ENCODE assay signal across 21 mouse cellular contexts in genomic region chr11:119824072-119824649, GRCm38 (mm10).
DNase-seq lines count a peak whose midpoint lies in the region; ATAC-seq and TF ChIP-seq lines count a peak whose summit lies in the region.
"Had no signal": no experiment of that assay in that cellular context is flagged by ENCODE, and none has a peak within 500 bp of the region (broad histone marks: within the 10 kb centered on the region; RNA-seq: fewer than 3 reads in every experiment).

No protein-coding gene starts in this region.

- DNase-seq in layer of hippocampus, adult 2 months (ENCODE audit: low spot score in 2 of 2) = peak in 1 of 2 experiments; percentile 54
- DNase-seq in layer of hippocampus, adult 9-11 months = no peak
- DNase-seq in cerebellum, adult 9-10 months = peak; percentile 92
- peak; percentile 36 for DNase-seq in forebrain, postnatal 0 days
- DNase-seq in ovary, postnatal 10 days (ENCODE audit: low spot score) = no peak
- DNase-seq in spleen, adult 12 weeks (ENCODE audit: low spot score) = no peak
- DNase-seq: adrenal gland, postnatal 36 days; heart, postnatal 36 days; kidney, adult 11 months; kidney, postnatal 10 days; lung, adult 18-20 months; lung, postnatal 36 days; right cerebral cortex, adult 18-20 months had no signal

- peak; percentile 48 for TF ChIP-seq CTCF in layer of hippocampus, adult 2 months (conservative IDR thresholded peaks at IDR 0.05)
- no peak for TF ChIP-seq CTCF in forebrain, postnatal 0 days (IDR thresholded peaks at IDR 0.05; ENCODE audit: low read depth)

- no peak overlapping the region for H3K4me2 ChIP-seq in forebrain, postnatal 0 days (ENCODE audit: low read depth)
- H3K4me2 ChIP-seq: heart, embryonic 13.5 days; midbrain, embryonic 12.5 days; stomach, embryonic 15.5 days had no signal

- no peak overlapping the region for H3K9ac ChIP-seq in forebrain, postnatal 0 days
- H3K9ac ChIP-seq: heart, embryonic 13.5 days; midbrain, embryonic 12.5 days; stomach, embryonic 15.5 days had no signal

- H3K27me3 ChIP-seq in forebrain, postnatal 0 days (ENCODE audit: insufficient read depth, low read length) = no peaks in the 10 kb centered on the region
- H3K27me3 ChIP-seq: heart, embryonic 13.5 days; midbrain, embryonic 12.5 days; Patski; stomach, embryonic 15.5 days had no signal

- ATAC-seq in cerebellum, adult (ENCODE audit: insufficient number of reproducible peaks, low FRiP score, low TSS enrichment) = peak; percentile 88; the same call in 1 of the 2 replicates
- peak; percentile 45; the same call in 1 of the 2 replicates for ATAC-seq in forebrain, postnatal 0 days
- ATAC-seq: hindbrain, embryonic 16.5 days; Patski had no signal

- H3K27ac ChIP-seq in layer of hippocampus, adult 2 months = peak overlapping the region; percentile 43
- no peak overlapping the region for H3K27ac ChIP-seq in forebrain, postnatal 0 days (ENCODE audit: low read depth, low read length)
- H3K27ac ChIP-seq: embryonic facial prominence, embryonic 10.5 days; heart, embryonic 13.5 days; midbrain, embryonic 12.5 days; stomach, embryonic 15.5 days had no signal

- H3K4me1 ChIP-seq in forebrain, postnatal 0 days (ENCODE audit: insufficient read depth) = no peaks in the 10 kb centered on the region
- H3K4me1 ChIP-seq: midbrain, embryonic 12.5 days; stomach, embryonic 15.5 days had no signal

- H3K36me3 ChIP-seq in forebrain, postnatal 0 days (ENCODE audit: insufficient read depth) = peaks cover 13% of the 10 kb centered on the region

- WGBS in forebrain, postnatal 0 days = 58% methylated on average over 6 of the region's 6 CpGs

- H3K4me3 ChIP-seq in layer of hippocampus, adult 2 months = no peak overlapping the region
- no peak overlapping the region for H3K4me3 ChIP-seq in forebrain, postnatal 0 days (ENCODE audit: low read depth, low read length)
- H3K4me3 ChIP-seq: embryonic facial prominence, embryonic 10.5 days; erythroblast, embryonic 14.5 days; heart, embryonic 13.5 days; midbrain, embryonic 12.5 days; stomach, embryonic 15.5 days had no signal

- H3K9me3 ChIP-seq in forebrain, postnatal 0 days (ENCODE audit: low read length) = no peaks in the 10 kb centered on the region
- H3K9me3 ChIP-seq: embryonic facial prominence, embryonic 10.5 days; midbrain, embryonic 12.5 days; stomach, embryonic 15.5 days had no signal

Comparison
In these comparisons a context has a peak if more than half of its experiments do, and no peak if none do; other contexts are left out.
1. DNase-seq: peak in cerebellum, adult 9-10 months (single experiment) and forebrain, postnatal 0 days (single experiment); none in layer of hippocampus, adult 9-11 months (single experiment), ovary, postnatal 10 days (single experiment) and spleen, adult 12 weeks (single experiment).